Mouse (Mus musculus): Measurements from ENCODE around the gene Vsir. TPM values are rescaled to one million over a fixed set of nuclear protein-coding genes. Genes with fewer than 3 reads are reported as not detected.

Gene Vsir
- polyA plus RNA-seq, 1 experiment from 2014 or later: 2.5 TPM

DNA sequence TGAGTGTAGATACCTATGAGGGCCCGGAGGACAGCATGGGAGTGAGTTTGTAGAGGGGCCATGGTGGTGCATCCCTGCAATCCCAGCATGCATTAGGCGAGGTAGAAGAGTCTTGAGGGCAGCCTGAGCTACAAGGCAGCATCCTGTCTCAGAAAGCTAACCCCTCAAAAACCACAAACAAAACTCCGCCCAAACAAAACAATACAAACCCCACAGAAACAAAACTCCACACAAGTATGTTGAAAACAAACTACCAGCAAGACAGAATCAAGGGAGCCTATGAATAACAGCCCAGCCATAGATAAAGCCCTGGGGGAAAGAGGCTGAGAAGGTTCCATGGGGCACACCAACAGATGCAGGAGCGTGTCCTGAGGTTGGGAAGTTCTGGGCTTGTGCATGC is 595 bp upstream of the Vsir start:
- WGBS: 87% methylated on average over 4 of the region's 4 CpGs
- no peak overlapping the region for H3K4me2 ChIP-seq

DNA sequence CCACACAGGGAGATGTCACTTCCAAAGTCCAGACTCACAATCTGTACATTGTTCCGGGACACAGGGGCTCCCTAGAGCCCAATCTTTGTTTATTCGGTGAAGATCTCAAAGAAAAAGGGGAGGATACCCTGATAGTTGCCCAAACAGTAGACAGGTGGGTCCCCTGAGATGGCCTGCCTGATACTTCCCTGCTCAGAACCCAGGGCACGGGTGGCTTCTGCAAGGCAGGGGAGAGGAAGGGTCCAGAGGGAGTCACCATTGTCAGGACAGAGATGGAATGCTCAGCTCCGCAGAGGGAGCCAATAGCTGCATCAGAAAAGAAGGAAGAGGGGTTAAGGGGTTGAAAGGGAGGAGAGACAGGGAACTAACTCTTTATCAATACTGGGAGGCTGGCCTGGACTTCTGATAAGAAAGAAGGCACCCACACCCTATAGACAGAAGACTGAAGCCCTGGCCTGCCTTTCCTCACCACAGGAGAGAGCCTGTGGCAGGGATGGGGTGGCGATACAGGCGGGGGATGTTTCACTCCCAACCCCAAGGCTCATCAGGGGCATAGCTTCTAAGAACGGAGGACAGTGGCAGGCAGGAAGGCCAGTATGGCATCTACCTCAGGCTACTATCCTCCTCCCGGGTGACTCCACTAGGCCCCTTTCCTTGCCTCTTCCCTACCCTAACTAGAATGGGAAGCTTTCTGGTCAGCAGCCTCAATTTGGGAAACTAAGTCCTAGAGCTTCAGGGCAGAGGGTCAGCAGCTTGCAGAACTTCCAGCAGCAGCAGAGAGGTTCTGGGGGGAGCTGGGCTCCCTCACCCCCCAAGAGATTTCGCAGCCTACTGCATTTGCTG is 1.3 kb downstream of the Vsir start:
- Histone ChIP-seq H3K4me1 (replicated peaks) (peaks cover 22% of the 10 kb centered on the region), H3K9me3 (no peaks in the 10 kb centered on the region), H3K9ac (no peak overlapping the region), H3K36me3 (no peaks in the 10 kb centered on the region), H3K4me3 (0 out of 2 replicates have a peak overlapping the region, but pooled peaks have one; percentile 17), H3K27me3 (peaks cover 16% of the 10 kb centered on the region), H3K4me2 (peak overlapping the region; percentile 38; the same call in 1 of the 2 replicates), H3K27ac (replicated peaks) (no peak overlapping the region)
- no peak for ATAC-seq (ENCODE audit: low FRiP score, low read depth)
- WGBS: 39% methylated on average over 9 of the region's 9 CpGs

More for the DNA sequence above, 595 bp upstream of the Vsir start:
- no peaks in the 10 kb centered on the region for H3K9me3 ChIP-seq
- no peak overlapping the region for H3K4me3 ChIP-seq
- H3K27me3 ChIP-seq: peaks cover 16% of the 10 kb centered on the region
- no peak overlapping the region for H3K27ac ChIP-seq (replicated peaks)
- no peak for ATAC-seq (ENCODE audit: low FRiP score, low read depth)
- no peak overlapping the region for H3K9ac ChIP-seq
- no peaks in the 10 kb centered on the region for H3K36me3 ChIP-seq
- H3K4me1 ChIP-seq (replicated peaks): peaks cover 10% of the 10 kb centered on the region; the same call in 1 of the 2 replicates

DNA sequence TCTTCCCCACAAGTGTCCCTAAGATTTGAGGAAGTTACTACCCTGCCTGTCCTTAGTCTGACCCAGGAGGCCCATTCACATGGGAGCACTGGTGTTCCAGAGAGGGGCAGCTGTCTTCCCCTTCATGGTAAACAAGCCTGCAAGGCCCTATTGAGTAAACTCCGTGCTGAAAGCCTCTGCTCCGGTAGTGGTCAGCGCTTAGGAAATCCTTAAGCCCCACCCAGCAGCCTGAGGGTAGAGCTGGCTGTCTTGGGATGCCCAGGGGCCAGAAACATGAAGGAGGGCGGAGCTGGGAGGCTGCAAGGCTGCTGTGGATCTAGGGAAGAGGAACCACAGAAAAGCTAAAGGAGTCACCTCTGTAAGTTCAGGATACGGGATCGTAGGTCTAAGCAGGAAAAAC is 2.4 kb downstream of the Vsir start:
- Histone ChIP-seq H3K9me3 (no peaks in the 10 kb centered on the region), H3K4me3 (no peak overlapping the region), H3K4me2 (no peak overlapping the region), H3K9ac (no peak overlapping the region), H3K27ac (replicated peaks) (no peak overlapping the region), H3K27me3 (peaks cover 16% of the 10 kb centered on the region), H3K36me3 (no peaks in the 10 kb centered on the region), H3K4me1 (replicated peaks) (peaks cover 27% of the 10 kb centered on the region)
- no peak for ATAC-seq (ENCODE audit: low FRiP score, low read depth)
- 43% methylated on average over 6 of the region's 6 CpGs for WGBS

DNA sequence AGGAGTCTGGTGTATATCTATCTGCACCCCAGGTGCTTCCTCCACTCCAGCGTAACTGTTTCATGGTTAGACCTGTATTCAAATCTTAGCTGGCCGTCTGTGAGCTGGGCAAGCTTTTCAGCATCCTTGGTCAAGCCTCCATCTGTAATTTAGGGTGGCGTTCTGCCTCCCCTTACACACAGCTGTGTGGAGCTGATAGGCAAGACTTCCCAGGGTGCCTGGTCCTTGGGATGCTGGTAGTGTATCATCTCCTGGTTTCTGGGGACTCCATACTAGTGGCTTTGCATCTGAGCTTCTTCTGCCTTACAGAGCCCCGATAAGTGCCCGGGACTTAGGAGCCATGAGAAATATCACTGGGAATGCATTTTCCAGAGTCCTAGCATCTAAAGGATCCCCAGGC is 3.0 kb downstream of the Vsir start:
- no peak overlapping the region for H3K9ac ChIP-seq
- H3K36me3 ChIP-seq: no peaks in the 10 kb centered on the region
- no peaks in the 10 kb centered on the region for H3K9me3 ChIP-seq
- 92% methylated on average over 5 of the region's 5 CpGs for WGBS
- H3K27me3 ChIP-seq: peaks cover 16% of the 10 kb centered on the region
- H3K4me1 ChIP-seq (replicated peaks): peaks cover 27% of the 10 kb centered on the region
- no peak overlapping the region for H3K4me2 ChIP-seq
- ATAC-seq (ENCODE audit: low FRiP score, low read depth): no peak
- no peak overlapping the region for H3K27ac ChIP-seq (replicated peaks)
- no peak overlapping the region for H3K4me3 ChIP-seq

DNA sequence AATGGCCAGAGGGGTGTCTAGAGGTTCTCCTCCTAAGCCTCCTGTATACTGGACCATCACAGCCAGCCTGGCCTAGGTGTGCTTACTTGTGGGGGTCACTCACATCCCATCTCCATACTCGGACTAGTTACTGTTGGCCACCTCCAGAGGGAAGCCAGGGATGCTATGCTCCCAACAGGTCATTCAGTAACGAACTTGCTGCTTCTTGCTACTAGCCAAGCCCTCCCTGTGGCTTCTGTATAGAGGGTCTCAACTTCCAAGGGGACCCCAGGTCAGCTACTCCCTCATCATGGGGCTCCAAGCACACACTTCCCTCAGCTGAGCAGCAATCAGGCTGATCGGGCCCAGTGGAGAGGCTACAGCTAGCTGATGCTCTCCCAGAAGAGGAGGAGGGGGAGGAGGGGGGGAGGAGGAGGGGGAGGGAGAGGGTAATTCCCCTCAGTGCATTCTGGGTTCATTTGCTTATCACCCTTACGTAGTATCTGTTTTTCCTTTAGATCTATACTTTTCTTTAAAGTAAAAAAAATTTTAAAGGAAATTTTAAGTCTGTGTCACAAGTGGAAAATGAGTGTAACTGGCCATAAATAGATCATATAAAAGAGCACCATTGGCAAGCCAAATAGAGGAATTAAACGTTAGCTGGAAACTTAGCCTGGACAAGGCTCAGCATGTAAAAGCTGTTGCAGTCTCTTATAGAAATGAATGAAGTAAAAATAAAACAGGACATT is 3.6 kb downstream of the Vsir start:
- Histone ChIP-seq H3K27ac (replicated peaks) (no peak overlapping the region), H3K27me3 (peaks cover 16% of the 10 kb centered on the region), H3K4me3 (no peak overlapping the region), H3K36me3 (no peaks in the 10 kb centered on the region), H3K4me2 (no peak overlapping the region), H3K9ac (no peak overlapping the region), H3K4me1 (replicated peaks) (peaks cover 27% of the 10 kb centered on the region), H3K9me3 (no peaks in the 10 kb centered on the region)
- 50% methylated on average over 5 of the region's 5 CpGs for WGBS
- ATAC-seq (ENCODE audit: low FRiP score, low read depth): no peak

DNA sequence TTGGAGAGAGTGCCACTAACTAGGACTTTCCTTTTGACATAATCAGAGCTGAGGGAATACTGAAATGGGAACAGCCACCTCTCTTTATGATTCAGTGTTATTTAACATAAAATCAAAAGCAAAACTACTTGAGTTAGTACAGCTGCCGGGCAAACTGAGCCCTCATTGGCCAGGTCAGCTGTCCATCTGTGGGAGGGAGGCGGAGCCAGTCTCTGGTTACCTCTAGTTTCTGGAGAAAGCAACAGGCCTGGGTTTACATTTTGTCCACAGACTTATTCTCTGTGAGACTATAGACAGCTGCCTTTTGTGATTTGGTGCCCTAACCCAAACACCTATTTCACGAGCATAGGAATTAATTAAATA is 4.1 kb downstream of the Vsir start:
- H3K27ac ChIP-seq (replicated peaks): no peak overlapping the region
- ATAC-seq (ENCODE audit: low FRiP score, low read depth): no peak
- H3K4me3 ChIP-seq: no peak overlapping the region
- peaks cover 16% of the 10 kb centered on the region for H3K27me3 ChIP-seq
- WGBS: 56% methylated on average over 3 of the region's 3 CpGs
- no peaks in the 10 kb centered on the region for H3K9me3 ChIP-seq
- H3K4me1 ChIP-seq (replicated peaks): peaks cover 27% of the 10 kb centered on the region
- H3K9ac ChIP-seq: no peak overlapping the region
- H3K4me2 ChIP-seq: no peak overlapping the region
- H3K36me3 ChIP-seq: no peaks in the 10 kb centered on the region

DNA sequence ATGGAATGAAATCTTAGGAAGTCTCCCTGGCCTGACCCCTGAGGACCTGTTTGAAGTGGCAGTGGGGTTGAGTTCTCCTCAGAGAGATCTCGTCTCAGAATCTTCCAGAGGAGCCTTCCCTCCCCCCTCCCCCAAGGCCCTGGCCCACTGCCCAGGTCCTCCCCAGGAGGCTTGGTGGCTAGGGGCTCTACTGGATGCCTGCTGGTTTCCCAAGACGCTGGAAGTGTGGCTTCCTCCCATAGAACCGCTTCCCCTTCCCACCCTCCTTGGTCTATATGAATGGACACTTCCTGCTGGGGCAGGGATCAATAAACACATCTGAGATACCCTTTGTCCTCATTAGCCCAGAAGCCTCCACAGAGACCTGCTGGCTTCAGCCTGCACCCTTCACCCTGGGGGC is 4.6 kb downstream of the Vsir start:
- Histone ChIP-seq H3K4me1 (replicated peaks) (peaks cover 26% of the 10 kb centered on the region), H3K27me3 (peaks cover 11% of the 10 kb centered on the region), H3K4me3 (no peak overlapping the region), H3K27ac (replicated peaks) (peak overlapping the region; percentile 40; the same call in 1 of the 2 replicates), H3K36me3 (no peaks in the 10 kb centered on the region), H3K9me3 (no peaks in the 10 kb centered on the region), H3K9ac (no peak overlapping the region), H3K4me2 (no peak overlapping the region)
- WGBS: 17% methylated on average over 3 of the region's 3 CpGs
- no peak for ATAC-seq (ENCODE audit: low FRiP score, low read depth)

DNA sequence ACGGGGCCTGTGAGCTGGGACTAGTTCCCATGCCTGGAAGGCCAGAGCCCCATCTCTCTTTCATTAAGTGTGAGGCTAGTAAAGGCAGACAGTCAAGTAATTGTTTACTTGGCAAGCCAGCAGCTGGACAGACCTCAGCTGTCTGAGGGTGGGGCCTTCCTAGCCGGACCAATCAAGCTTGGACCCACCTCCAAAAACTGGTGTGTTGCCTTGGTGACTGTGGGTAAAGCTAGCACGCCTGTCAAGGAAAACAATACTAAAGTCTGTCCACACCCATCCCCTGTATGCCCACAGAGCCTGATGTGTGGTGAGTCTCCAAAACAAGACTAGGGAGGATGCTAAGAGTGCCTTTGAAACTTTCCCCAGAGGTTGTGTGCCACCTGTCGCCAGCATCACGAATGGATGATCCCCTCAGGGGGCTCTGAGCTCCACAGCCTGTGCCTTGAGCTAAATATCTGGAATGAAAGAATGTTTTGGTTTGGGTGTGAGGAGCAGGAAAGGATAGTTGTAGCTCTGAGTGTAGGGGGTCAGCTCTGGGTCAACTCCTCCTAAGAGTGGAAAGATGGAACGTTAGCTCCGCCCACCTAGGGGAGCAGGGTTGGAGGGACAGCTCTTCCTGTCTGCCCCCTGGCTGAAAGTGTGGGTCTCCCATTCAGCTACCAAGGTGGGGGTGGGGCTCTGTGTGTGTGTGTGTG is 5.3 kb downstream of the Vsir start:
- no peaks in the 10 kb centered on the region for H3K9me3 ChIP-seq
- no peaks in the 10 kb centered on the region for H3K36me3 ChIP-seq
- H3K4me2 ChIP-seq: no peak overlapping the region
- no peak overlapping the region for H3K4me3 ChIP-seq
- H3K4me1 ChIP-seq (replicated peaks): peaks cover 21% of the 10 kb centered on the region
- WGBS: 23% methylated on average over 7 of the region's 7 CpGs
- H3K27me3 ChIP-seq: peaks cover 5% of the 10 kb centered on the region
- H3K9ac ChIP-seq: no peak overlapping the region
- peak; percentile 46 for ATAC-seq (ENCODE audit: low FRiP score, low read depth)
- H3K27ac ChIP-seq (replicated peaks): peak overlapping the region; percentile 40

DNA sequence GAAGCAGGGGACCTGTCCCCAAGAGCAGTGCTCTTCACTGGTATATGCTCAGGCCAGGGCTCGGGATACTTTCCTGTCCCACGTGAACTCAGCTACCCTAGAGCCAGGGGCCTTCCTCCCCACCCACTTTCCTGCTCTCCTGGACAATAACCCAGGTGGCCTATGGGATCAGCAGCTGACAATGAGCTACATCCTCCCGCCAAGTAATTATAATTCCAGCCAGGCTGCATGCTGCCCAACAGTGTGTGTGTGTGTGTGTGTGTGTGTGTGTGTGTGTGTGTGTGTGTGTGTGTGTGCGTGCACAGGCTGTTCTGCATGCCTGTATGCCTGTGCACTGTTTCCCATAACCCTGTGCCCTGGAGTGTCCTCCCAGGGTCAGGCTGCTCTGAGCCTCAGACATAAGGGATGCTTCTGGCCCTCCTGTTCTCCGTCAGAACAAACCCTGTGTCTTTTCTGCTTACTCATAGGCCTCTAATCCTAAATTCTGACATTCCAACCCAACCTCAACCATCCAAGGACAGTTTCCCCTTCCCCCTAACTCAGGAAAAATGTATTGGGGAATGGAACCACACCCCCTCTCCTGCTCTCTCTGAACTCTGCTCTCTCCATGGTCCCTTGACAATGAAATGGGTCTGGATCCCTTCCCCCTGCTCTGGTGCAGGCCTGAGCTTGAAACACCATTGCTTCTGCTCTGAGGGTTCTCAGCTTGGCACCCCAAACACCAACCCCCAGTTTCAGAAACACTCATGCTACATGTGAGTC is 6.8 kb downstream of the Vsir start:
- Histone ChIP-seq H3K9me3 (no peaks in the 10 kb centered on the region), H3K27ac (replicated peaks) (no peak overlapping the region), H3K9ac (no peak overlapping the region), H3K36me3 (no peaks in the 10 kb centered on the region), H3K4me3 (no peak overlapping the region), H3K27me3 (no peaks in the 10 kb centered on the region), H3K4me2 (no peak overlapping the region), H3K4me1 (replicated peaks) (peaks cover 18% of the 10 kb centered on the region)
- 57% methylated on average over 5 of the region's 5 CpGs for WGBS
- ATAC-seq (ENCODE audit: low FRiP score, low read depth): no peak

DNA sequence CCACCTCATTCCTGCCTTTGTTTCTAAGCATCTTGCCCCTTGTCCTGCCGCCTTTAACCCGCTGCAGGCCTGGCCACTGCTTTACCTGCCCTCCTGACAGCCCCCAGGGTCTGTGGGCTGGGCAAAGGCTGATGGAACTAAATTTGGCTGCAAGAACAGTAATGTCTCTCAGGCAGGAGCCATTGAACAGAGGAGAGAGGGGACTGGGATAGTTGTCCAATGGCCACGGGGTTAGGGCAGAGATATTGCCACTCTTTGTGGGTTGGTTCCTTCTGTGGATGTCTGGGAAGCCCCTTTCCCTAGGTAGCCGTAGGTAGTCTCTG is 7.3 kb downstream of the Vsir start:
- Histone ChIP-seq H3K27me3 (no peaks in the 10 kb centered on the region), H3K4me1 (replicated peaks) (peaks cover 21% of the 10 kb centered on the region), H3K9me3 (no peaks in the 10 kb centered on the region), H3K36me3 (no peaks in the 10 kb centered on the region), H3K9ac (no peak overlapping the region), H3K4me2 (no peak overlapping the region), H3K4me3 (no peak overlapping the region), H3K27ac (replicated peaks) (no peak overlapping the region)
- no peak for ATAC-seq (ENCODE audit: low FRiP score, low read depth)
- 96% methylated on average over 4 of the region's 4 CpGs for WGBS

DNA sequence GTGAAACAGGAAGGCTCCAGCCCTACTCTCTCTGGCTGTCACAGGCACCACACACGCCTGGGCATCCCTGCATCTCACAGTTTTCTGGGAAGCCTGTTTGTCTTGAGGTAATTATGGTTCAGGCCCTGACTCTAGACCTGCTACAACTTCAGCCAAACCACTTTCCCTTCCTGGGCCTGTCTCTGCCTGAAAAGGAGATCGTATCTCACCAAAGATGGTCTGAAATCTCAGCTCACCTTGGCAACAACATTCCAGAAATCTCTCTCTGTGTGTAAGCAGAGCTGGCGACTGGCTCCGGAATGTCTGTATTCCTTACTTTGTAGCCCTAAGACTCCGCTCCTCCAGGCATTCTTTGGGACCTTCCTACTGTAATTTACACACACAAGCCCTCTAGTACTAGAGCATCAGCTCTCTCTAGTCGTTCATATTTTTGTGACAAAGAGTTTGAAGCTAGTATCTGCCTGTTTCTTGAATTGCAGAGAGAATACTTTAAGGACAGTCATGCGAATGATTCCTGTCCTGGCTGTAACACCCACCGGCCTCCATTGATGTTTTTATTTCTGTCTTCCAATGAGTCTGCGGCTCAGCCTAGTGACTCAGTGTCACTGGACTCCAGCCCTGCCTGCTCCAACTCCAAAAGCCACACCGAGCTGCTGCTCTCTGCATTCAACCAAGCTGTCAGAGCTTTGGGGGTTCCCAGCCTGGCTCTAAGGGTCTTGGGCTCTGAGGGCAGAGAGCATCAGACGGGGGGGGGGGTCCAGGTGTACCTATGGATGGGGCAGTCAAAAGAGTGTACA is 8.4 kb downstream of the Vsir start:
- H3K4me1 ChIP-seq (replicated peaks): peaks cover 21% of the 10 kb centered on the region
- no peak overlapping the region for H3K27ac ChIP-seq (replicated peaks)
- H3K9me3 ChIP-seq: no peaks in the 10 kb centered on the region
- no peak for ATAC-seq (ENCODE audit: low FRiP score, low read depth)
- H3K4me3 ChIP-seq: no peak overlapping the region
- no peak overlapping the region for H3K4me2 ChIP-seq
- 78% methylated on average over 11 of the region's 11 CpGs for WGBS
- no peak overlapping the region for H3K9ac ChIP-seq
- no peaks in the 10 kb centered on the region for H3K27me3 ChIP-seq
- H3K36me3 ChIP-seq: no peaks in the 10 kb centered on the region

Data from hindbrain, embryonic 15.5 days (tissue).